Mouse (Mus musculus): ENCODE measurements around the gene Neo1.

GRCm38 (mm10) chr9:59073887-59074286 lies 37.6 kb upstream of the Neo1 start:
- TF ChIP-seq CTCF (IDR thresholded peaks at IDR 0.05; ENCODE audit: extremely low read depth, insufficient read depth, insufficient read length, insufficient replicate concordance): no peak
- no peak for TF ChIP-seq POLR2A (IDR thresholded peaks at IDR 0.05; ENCODE audit: low read depth, low read length)

Data from spleen, adult 2 months (tissue).